Mouse (Mus musculus) erythroblast, embryonic 14.5 days (primary cell): ENCODE measurements around the gene Rbms3.

ENCODE experiments used
- GATA1 ChIP-seq: IDR thresholded peaks from 2 replicates; pipeline ENCODE4 v1.6.1; 2012; ENCODE audit warnings: low read length, inconsistent platforms, mixed read lengths
- TAL1 ChIP-seq: IDR thresholded peaks from 3 replicates; pipeline ENCODE4 v1.6.1; 2012; ENCODE audit warnings: low read length, inconsistent platforms, mixed read lengths

- TF ChIP-seq GATA1 (no peak), TAL1 (no peak)
Measured at GRCm38 (mm10) chr9:116618886-116619285, 1010.8 kb downstream of the Rbms3 start.
